Mouse (Mus musculus): Measurements from ENCODE around the gene Ubald2.

Gene Ubald2

GRCm38 (mm10) chr11:116434287-116434966, 533 bp downstream of the Ubald2 start:
- in situ Hi-C loops (cut with MboI) = no loop called here

GRCm38 (mm10) chr11:116434967-116435752, 1.3 kb downstream of the Ubald2 start:
- in situ Hi-C loops (cut with MboI) = no loop called here

DNA sequence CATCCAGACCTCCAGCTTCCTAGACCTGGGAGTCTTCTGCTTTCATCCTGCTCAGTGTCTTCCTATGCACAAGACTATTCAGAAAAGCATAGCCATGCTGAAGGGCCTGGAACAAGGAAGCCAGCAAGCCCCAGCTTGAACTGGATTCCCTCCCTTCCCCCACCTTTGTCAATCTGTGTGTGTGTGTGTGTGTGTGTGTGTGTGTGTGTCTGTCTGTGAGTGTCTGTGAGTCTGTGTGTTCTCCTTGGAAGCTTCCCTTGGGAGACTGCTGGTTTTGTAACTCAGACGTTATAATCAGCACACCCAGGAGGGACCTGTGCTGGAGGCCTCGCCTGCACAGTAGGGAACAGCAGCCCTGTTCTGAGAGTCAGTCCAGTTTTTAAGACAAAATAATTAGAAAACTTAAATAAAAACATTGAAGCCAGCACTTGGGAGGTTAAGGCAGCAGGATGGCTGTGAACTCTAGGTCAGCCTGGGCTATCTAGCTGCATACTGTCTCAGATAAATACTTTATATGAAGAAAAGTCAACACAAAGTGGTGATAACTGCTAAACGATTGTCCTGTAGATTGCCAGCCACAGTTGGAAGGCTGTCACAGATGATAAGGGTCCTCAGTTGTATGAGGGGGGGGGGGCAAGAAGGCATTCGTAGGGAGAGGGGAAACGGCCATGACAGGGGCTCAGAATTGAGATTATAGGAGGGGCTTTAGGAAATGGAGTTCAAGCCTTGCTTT, 2.3 kb downstream of the Ubald2 start:
- in situ Hi-C loops (cut with MboI) = no loop called here

GRCm38 (mm10) chr11:116436725-116437331, 2.9 kb downstream of the Ubald2 start:
- in situ Hi-C loops (cut with MboI) = no loop called here

DNA sequence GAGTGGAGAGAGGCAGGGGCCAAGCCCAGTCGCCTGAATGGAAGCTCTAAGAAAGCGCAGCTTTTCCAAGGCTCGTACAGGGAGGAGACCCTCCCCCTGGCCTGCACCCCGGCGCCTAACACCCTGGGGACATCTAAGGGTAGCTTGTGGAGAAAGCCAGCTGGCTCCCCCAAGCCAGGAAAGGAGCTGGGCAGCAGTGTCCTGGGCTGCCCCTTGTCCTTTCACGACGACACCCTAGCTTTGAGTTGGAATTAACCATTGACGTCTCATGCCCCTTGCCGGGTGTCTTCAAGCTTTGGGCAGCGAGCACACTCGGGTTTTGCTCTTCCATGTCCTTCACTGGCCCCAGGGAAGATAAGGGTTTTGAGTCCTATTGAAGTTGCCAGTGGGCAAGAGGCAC, 3.6 kb downstream of the Ubald2 start:
- in situ Hi-C loops (cut with MboI) = no loop called here

- in situ Hi-C loops (cut with MboI) = loop anchor here (5.0 kb wide), 1 partner anchor 42 kb away; no protein-coding TSS in a partner anchor
Observed at GRCm38 (mm10) chr11:116439269-116440240, 5.7 kb downstream of the Ubald2 start.

GRCm38 (mm10) chr11:116440408-116441068, 6.6 kb downstream of the Ubald2 start:
- in situ Hi-C loops (cut with MboI) = loop anchor here (5.0 kb wide), 1 partner anchor 43 kb away; no protein-coding TSS in a partner anchor

GRCm38 (mm10) chr11:116442129-116442866, 8.4 kb downstream of the Ubald2 start:
- in situ Hi-C loops (cut with MboI) = loop anchor here (5.0 kb wide), 1 partner anchor 45 kb away; no protein-coding TSS in a partner anchor

- in situ Hi-C loops (cut with MboI) = loop anchor here (5.0 kb wide), 1 partner anchor 46 kb away; no protein-coding TSS in a partner anchor
Observed at GRCm38 (mm10) chr11:116442867-116443177, 8.9 kb downstream of the Ubald2 start.

DNA sequence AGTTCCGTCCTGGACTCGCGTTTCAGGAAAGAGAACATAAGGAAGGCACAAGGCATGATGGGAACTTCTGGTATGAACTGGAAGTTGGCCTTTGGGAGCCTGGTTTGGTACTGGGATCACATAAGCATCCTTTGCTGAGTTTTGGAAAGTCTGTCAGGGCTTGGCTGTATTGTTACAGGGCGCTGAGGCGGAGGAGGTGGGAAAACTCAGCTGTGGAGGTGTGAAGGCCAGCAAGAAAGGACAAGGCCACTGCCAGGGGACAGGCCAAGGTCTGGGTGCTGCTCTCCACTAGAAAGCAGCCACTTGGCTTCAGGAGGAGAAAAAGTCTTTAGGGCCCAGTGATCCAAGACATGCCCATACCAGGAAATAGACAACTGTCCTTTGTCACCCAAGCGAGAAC, 9.4 kb downstream of the Ubald2 start:
- in situ Hi-C loops (cut with MboI) = loop anchor here (5.0 kb wide), 1 partner anchor 46 kb away; no protein-coding TSS in a partner anchor

DNA sequence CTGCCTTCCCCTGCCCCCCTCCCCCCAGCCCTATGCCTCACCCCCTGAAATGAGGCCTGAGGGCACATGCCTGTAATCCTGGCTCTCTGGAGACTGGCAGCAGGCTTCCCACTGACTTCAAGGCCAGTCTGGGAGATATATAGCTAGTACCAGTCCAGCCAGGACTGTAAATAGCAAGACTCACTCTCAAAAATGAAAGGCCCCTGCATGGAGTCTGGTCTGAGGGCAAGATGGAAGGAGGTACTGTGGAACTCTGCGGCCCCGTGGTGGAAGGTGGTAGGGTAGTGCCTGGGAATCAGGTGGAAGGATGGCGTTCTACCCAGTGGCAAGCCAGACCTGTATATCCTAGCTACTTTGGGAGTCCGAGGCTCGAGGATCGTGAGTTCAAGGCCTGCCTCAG, 10.0 kb downstream of the Ubald2 start:
- in situ Hi-C loops (cut with MboI) = loop anchor here (5.0 kb wide), 1 partner anchor 47 kb away; no protein-coding TSS in a partner anchor

DNA sequence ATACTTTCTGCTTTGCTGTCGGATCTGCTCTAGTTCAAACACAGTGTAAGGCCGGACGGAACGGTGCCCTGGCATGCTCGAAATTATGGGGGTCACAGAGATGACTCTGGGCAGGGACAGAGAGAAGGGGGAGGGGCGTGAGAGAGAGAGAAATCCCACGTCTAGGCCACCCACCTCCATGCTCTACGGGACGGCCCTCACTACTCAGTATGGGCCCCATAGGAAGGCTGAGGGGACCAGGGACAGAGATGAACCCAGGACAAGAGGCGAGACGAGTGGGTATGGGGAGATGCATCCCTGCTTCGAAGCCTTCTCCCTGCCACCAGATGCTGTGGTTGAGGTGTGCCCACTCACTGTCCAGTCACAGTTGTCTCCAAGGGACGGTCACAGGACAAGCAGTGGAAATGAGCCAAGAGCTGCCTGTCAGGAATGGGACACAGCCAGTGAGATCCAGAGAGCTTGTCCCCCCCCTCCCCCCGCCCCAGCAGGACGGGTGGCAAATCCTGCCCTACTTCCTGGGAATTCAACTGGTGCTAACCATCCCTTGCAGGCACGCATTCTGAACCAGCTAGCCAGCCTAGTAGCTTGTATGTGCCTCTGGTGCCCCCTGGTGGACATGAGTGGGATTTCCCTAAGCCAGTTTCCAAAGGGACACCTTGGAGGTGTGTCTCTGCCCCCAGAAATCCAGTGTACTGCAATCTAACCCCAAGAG, 11.9 kb downstream of the Ubald2 start:
- in situ Hi-C loops (cut with MboI) = loop anchor here (5.0 kb wide), 1 partner anchor 128 kb away; no protein-coding TSS in a partner anchor

DNA sequence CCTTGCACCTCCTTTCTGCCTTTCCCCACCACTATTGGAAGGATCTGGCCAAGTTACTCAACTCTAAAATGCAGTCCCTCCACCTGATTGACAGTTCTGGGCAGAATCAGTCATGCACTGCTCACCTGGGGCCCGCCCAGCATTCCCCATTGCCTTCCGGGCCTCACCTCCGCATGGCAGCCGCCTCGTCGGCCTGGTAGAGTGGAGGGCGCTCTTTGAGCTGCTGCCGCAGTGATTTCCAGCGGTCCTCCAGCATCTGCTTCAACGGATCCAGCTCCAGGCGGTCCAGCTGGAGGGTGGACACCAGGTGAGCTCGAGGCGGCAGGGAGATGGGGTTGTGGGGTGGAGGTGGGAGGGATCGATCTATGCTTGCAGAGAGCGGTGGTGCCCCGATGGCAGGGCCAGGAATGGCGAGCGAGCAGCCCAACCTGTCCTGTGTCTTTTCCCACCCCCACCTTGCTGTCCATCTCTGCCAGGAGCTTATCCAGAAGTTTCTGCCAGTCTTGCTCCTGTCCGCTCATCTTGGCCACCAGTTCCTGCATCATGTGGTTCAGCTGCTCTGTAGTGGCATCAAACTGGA, 12.5 kb downstream of the Ubald2 start:
- in situ Hi-C loops (cut with MboI) = loop anchor here (5.0 kb wide), 1 partner anchor 129 kb away; no protein-coding TSS in a partner anchor

DNA sequence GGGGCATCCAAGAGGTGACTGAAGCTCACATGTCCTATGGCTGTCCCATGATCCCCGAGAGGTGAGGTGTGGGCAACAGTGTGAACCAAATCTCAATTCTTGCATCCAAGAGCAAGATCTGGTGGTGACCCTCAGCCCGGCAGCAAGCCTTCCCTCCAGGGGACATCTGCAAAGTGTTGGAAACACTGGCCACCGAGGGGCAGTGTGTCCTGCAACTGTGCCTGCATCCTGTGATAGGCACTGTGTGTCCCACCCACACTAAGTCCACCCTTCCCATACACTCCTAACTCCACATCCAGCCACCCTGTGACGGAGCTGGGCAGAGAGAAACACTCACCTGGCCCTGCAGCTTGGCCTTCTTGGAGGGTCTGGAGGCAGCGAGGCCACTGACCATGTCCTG, 13.9 kb downstream of the Ubald2 start:
- in situ Hi-C loops (cut with MboI) = loop anchor here (5.0 kb wide), 1 partner anchor 131 kb away; no protein-coding TSS in a partner anchor

- in situ Hi-C loops (cut with MboI) = loop anchor here (5.0 kb wide), 1 partner anchor 132 kb away; no protein-coding TSS in a partner anchor
Observed at GRCm38 (mm10) chr11:116449341-116449740, 15.4 kb downstream of the Ubald2 start.

DNA sequence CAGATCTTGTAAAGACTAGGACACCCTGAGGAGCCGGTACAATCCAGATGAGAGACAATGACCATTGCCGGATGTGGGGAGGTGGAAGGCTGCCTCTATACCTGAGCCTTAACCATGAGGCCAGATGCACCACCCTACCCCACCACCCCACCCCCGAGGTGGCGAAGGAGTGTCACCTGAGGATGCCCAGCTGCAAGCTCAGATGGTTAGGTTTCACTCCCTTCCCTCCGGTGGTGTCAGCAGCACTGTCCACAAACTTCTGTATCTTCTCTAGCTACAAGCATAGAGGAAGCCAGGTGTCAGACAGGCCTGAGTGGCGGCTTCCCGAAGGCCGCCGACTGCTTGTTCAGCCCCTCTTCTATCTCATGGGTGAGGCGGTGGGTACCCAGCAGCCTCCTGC, 20.0 kb downstream of the Ubald2 start:
- in situ Hi-C loops (cut with MboI) = loop anchor here (10.0 kb wide), 1 partner anchor 229 kb away; no protein-coding TSS in a partner anchor

- in situ Hi-C loops (cut with MboI) = loop anchor here (10.0 kb wide), 1 partner anchor 231 kb away; no protein-coding TSS in a partner anchor
Observed at GRCm38 (mm10) chr11:116456234-116456633, 22.3 kb downstream of the Ubald2 start.

GRCm38 (mm10) chr11:116459786-116460185, 25.9 kb downstream of the Ubald2 start:
- in situ Hi-C loops (cut with MboI) = loop anchor here (10.0 kb wide), 1 partner anchor 235 kb away; no protein-coding TSS in a partner anchor
